Mouse (Mus musculus) cerebellum, adult 11-12 months (tissue): ENCODE measurements around the gene Creld2.

Experiments
- DNase-seq: peaks from one replicate; pipeline ENCODE4 v3.0.0; 2022

The Creld2 gene

GRCm38 (mm10) chr15:88829791-88830440 lies 10.5 kb downstream of the Creld2 start:
- peak; percentile 45 for DNase-seq

GRCm38 (mm10) chr15:88830696-88831095 lies 11.2 kb downstream of the Creld2 start:
- peak; percentile 28 for DNase-seq

- peak; percentile 37 for DNase-seq
These were observed 12.0 kb downstream of the Creld2 start for GRCm38 (mm10) chr15:88831482-88831881.

GRCm38 (mm10) chr15:88832536-88832935 lies 13.1 kb downstream of the Creld2 start:
- DNase-seq: no peak

- DNase-seq: no peak
These were observed 16.6 kb downstream of the Creld2 start for GRCm38 (mm10) chr15:88836031-88836430.

GRCm38 (mm10) chr15:88836571-88836970 lies 17.1 kb downstream of the Creld2 start:
- no peak for DNase-seq

GRCm38 (mm10) chr15:88837199-88837932 lies 17.9 kb downstream of the Creld2 start:
- no peak for DNase-seq

- no peak for DNase-seq
These were observed 18.5 kb downstream of the Creld2 start for GRCm38 (mm10) chr15:88837977-88838376.

- peak; percentile 74 for DNase-seq
These were observed 19.8 kb downstream of the Creld2 start for GRCm38 (mm10) chr15:88839271-88839670.

GRCm38 (mm10) chr15:88840126-88840525 lies 20.7 kb downstream of the Creld2 start:
- DNase-seq: peak; percentile 74

GRCm38 (mm10) chr15:88841160-88841559 lies 21.7 kb downstream of the Creld2 start:
- no peak for DNase-seq

GRCm38 (mm10) chr15:88841580-88842299 lies 22.3 kb downstream of the Creld2 start:
- peak; percentile 92 for DNase-seq

- no peak for DNase-seq
These were observed 22.8 kb downstream of the Creld2 start for GRCm38 (mm10) chr15:88842300-88842673.

- no peak for DNase-seq
These were observed 24.1 kb downstream of the Creld2 start for GRCm38 (mm10) chr15:88843486-88844097.

- no peak for DNase-seq
These were observed 25.5 kb downstream of the Creld2 start for GRCm38 (mm10) chr15:88844966-88845365.

GRCm38 (mm10) chr15:88848661-88849060 lies 29.2 kb downstream of the Creld2 start:
- DNase-seq: no peak

- DNase-seq: no peak
These were observed 30.2 kb downstream of the Creld2 start for GRCm38 (mm10) chr15:88849621-88850020.

GRCm38 (mm10) chr15:88850146-88850826 lies 30.8 kb downstream of the Creld2 start:
- DNase-seq: peak; percentile 93

- peak; percentile 60 for DNase-seq
These were observed 31.6 kb downstream of the Creld2 start for GRCm38 (mm10) chr15:88851076-88851475.

GRCm38 (mm10) chr15:88851507-88852149 lies 32.2 kb downstream of the Creld2 start:
- DNase-seq: peak; percentile 64

GRCm38 (mm10) chr15:88853106-88853505 lies 33.7 kb downstream of the Creld2 start:
- peak; percentile 49 for DNase-seq
